Mouse (Mus musculus) NIH3T3 (cell line): ENCODE results near the gene Nxf1.
"Not testable (repeated sequence)": the region's sequence is repeated elsewhere in the genome, so short reads cannot be mapped to it uniquely, and the experiment has no call there.

Source experiments
- DNase-seq: peaks from one replicate; pipeline ENCODE4 v3.0.0-alpha.2; 2012; ENCODE audit warnings: low read depth

The Nxf1 gene

GRCm38 (mm10) chr19:8756635-8757387 is at the start of gene Nxf1:
TSS of gene Nxf1 (plus strand) at chr19:8757073.
- DNase-seq = peak; percentile 99

- no peak for DNase-seq
Observed at GRCm38 (mm10) chr19:8708954-8709353, 47.9 kb upstream of the Nxf1 start.

- peak; percentile 97 for DNase-seq
Observed at GRCm38 (mm10) chr19:8710057-8710456, 46.8 kb upstream of the Nxf1 start.

GRCm38 (mm10) chr19:8711506-8711905 is 45.4 kb upstream of the Nxf1 start:
- DNase-seq = no peak

GRCm38 (mm10) chr19:8711949-8712869 is 44.7 kb upstream of the Nxf1 start:
- peak; percentile 63 for DNase-seq

GRCm38 (mm10) chr19:8712870-8713305 is 44.0 kb upstream of the Nxf1 start:
- peak; percentile 98 for DNase-seq

- DNase-seq = peak; percentile 95
Observed at GRCm38 (mm10) chr19:8713306-8713996, 43.4 kb upstream of the Nxf1 start.

GRCm38 (mm10) chr19:8713997-8714652 is 42.7 kb upstream of the Nxf1 start:
- DNase-seq = no peak

GRCm38 (mm10) chr19:8714653-8715481 is 42.0 kb upstream of the Nxf1 start:
- peak; percentile 48 for DNase-seq

GRCm38 (mm10) chr19:8715868-8716766 is 40.8 kb upstream of the Nxf1 start:
- DNase-seq = no peak

GRCm38 (mm10) chr19:8716767-8717475 is 40.0 kb upstream of the Nxf1 start:
- DNase-seq = no peak

GRCm38 (mm10) chr19:8718357-8718756 is 38.5 kb upstream of the Nxf1 start:
- DNase-seq = peak; percentile 90

- DNase-seq = not testable (repeated sequence)
Observed at GRCm38 (mm10) chr19:8719037-8719436, 37.8 kb upstream of the Nxf1 start.

- no peak for DNase-seq
Observed at GRCm38 (mm10) chr19:8721378-8721777, 35.5 kb upstream of the Nxf1 start.

GRCm38 (mm10) chr19:8722021-8722420 is 34.9 kb upstream of the Nxf1 start:
- DNase-seq = no peak

GRCm38 (mm10) chr19:8722559-8722906 is 34.3 kb upstream of the Nxf1 start:
- no peak for DNase-seq

- DNase-seq = peak; percentile 99
Observed at GRCm38 (mm10) chr19:8722907-8723573, 33.8 kb upstream of the Nxf1 start, which contains the start of gene Slc3a2. TSS of gene Slc3a2 (minus strand) at chr19:8723369.

GRCm38 (mm10) chr19:8723574-8724346 is 33.1 kb upstream of the Nxf1 start:
- DNase-seq = peak; percentile 44
